Mouse (Mus musculus): ENCODE measurements around the gene 1810010D01Rik. TPM values are rescaled to one million over a fixed set of nuclear protein-coding genes. Genes with fewer than 3 reads are reported as not detected.

1810010D01Rik gene
- total RNA-seq, 1 experiment, result 1.0 TPM

GRCm38 (mm10) chr7:145221346-145221745, 13.4 kb upstream of the 1810010D01Rik start:
- no peak overlapping the region for H3K9ac ChIP-seq (ENCODE audit: insufficient read depth, low read depth, low read length, poor library complexity, severe bottlenecking)
- H3K36me3 ChIP-seq (ENCODE audit: control insufficient read depth, insufficient read depth, low read length, poor library complexity, severe bottlenecking), result peaks cover 2% of the 10 kb centered on the region; the same call in 1 of the 2 replicates
- no peak overlapping the region for H3K27ac ChIP-seq (ENCODE audit: insufficient read depth, low read depth, low read length, poor library complexity, severe bottlenecking)
- no peak for TF ChIP-seq HCFC1 (IDR thresholded peaks at IDR 0.05; ENCODE audit: borderline replicate concordance, insufficient read depth, low read length)
- TF ChIP-seq MAFK (IDR thresholded peaks at IDR 0.05; ENCODE audit: insufficient read depth, low read depth, low read length), result no peak
- H3K4me3 ChIP-seq (ENCODE audit: insufficient read depth in 1 of 2, low read depth in 1 of 2, low read length in 2 of 2, poor library complexity in 1 of 2, severe bottlenecking in 1 of 2), result no peak overlapping the region
- H3K9me3 ChIP-seq (ENCODE audit: control insufficient read depth, insufficient read depth, low read depth, low read length), result peaks cover 4% of the 10 kb centered on the region; the same call in 1 of the 2 replicates
- in situ Hi-C loops (cut with MboI; ENCODE audit: low sequenced_read_pairs in 2 of 2, unreplicated experiment in 2 of 2), result no loop called here
- no peak for DNase-seq (ENCODE audit: low read depth, low spot score)
- H3K4me1 ChIP-seq (ENCODE audit: control insufficient read depth in 2 of 2, insufficient read depth in 2 of 2, low read length in 2 of 2, poor library complexity in 1 of 2), result peaks cover 0 to 3% of the 10 kb centered on the region in 2 experiments; a peak in 2 of 4 replicates

GRCm38 (mm10) chr7:145219420-145219831, 11.5 kb upstream of the 1810010D01Rik start:
- DNase-seq (ENCODE audit: low read depth, low spot score), result no peak
- H3K9ac ChIP-seq (ENCODE audit: insufficient read depth, low read depth, low read length, poor library complexity, severe bottlenecking), result no peak overlapping the region
- TF ChIP-seq MAFK (IDR thresholded peaks at IDR 0.05; ENCODE audit: insufficient read depth, low read depth, low read length) (no peak), CHD2 (IDR thresholded peaks at IDR 0.05; ENCODE audit: low read depth, low read length) (no peak), ZC3H11A (IDR thresholded peaks at IDR 0.05; ENCODE audit: borderline replicate concordance, low read depth, low read length) (no peak), ZNF384 (IDR thresholded peaks at IDR 0.05; ENCODE audit: low read depth, low read length) (no peak), HCFC1 (IDR thresholded peaks at IDR 0.05; ENCODE audit: borderline replicate concordance, insufficient read depth, low read length) (no peak)
- in situ Hi-C loops (cut with MboI; ENCODE audit: low sequenced_read_pairs in 2 of 2, unreplicated experiment in 2 of 2), result no loop called here
- H3K36me3 ChIP-seq (ENCODE audit: control insufficient read depth, insufficient read depth, low read length, poor library complexity, severe bottlenecking), result peaks cover 2% of the 10 kb centered on the region; the same call in 1 of the 2 replicates
- H3K9me3 ChIP-seq (ENCODE audit: control insufficient read depth, insufficient read depth, low read depth, low read length), result peaks cover 4% of the 10 kb centered on the region; the same call in 1 of the 2 replicates
- no peak overlapping the region for H3K27ac ChIP-seq (ENCODE audit: insufficient read depth, low read depth, low read length, poor library complexity, severe bottlenecking)
- peaks cover 0 to 3% of the 10 kb centered on the region in 2 experiments; a peak in 2 of 4 replicates for H3K4me1 ChIP-seq (ENCODE audit: control insufficient read depth in 2 of 2, insufficient read depth in 2 of 2, low read length in 2 of 2, poor library complexity in 1 of 2)
- no peak overlapping the region for H3K4me3 ChIP-seq (ENCODE audit: insufficient read depth in 1 of 2, low read depth in 1 of 2, low read length in 2 of 2, poor library complexity in 1 of 2, severe bottlenecking in 1 of 2)

- H3K4me3 ChIP-seq (ENCODE audit: insufficient read depth in 1 of 2, low read depth in 1 of 2, low read length in 2 of 2, poor library complexity in 1 of 2, severe bottlenecking in 1 of 2), result no peak overlapping the region
- in situ Hi-C loops (cut with MboI; ENCODE audit: low sequenced_read_pairs in 2 of 2, unreplicated experiment in 2 of 2), result no loop called here
- H3K4me1 ChIP-seq (ENCODE audit: control insufficient read depth in 2 of 2, insufficient read depth in 2 of 2, low read length in 2 of 2, poor library complexity in 1 of 2), result peaks cover 2 to 9% of the 10 kb centered on the region in 2 experiments; a peak in 2 of 4 replicates
- DNase-seq (ENCODE audit: low read depth, low spot score), result no peak
- no peaks in the 10 kb centered on the region for H3K36me3 ChIP-seq (ENCODE audit: control insufficient read depth, insufficient read depth, low read length, poor library complexity, severe bottlenecking)
- no peak overlapping the region for H3K27ac ChIP-seq (ENCODE audit: insufficient read depth, low read depth, low read length, poor library complexity, severe bottlenecking)
- no peaks in the 10 kb centered on the region for H3K9me3 ChIP-seq (ENCODE audit: control insufficient read depth, insufficient read depth, low read depth, low read length)
- TF ChIP-seq CHD2 (IDR thresholded peaks at IDR 0.05; ENCODE audit: low read depth, low read length) (no peak), ZC3H11A (IDR thresholded peaks at IDR 0.05; ENCODE audit: borderline replicate concordance, low read depth, low read length) (0 out of 2 replicates have a peak, but pooled peaks have one; percentile 13)
- H3K9ac ChIP-seq (ENCODE audit: insufficient read depth, low read depth, low read length, poor library complexity, severe bottlenecking), result no peak overlapping the region
Observed at GRCm38 (mm10) chr7:145216591-145216990, 8.7 kb upstream of the 1810010D01Rik start.

GRCm38 (mm10) chr7:145215476-145215875, 7.6 kb upstream of the 1810010D01Rik start:
- DNase-seq (ENCODE audit: low read depth, low spot score), result no peak
- no peak for TF ChIP-seq MAFK (IDR thresholded peaks at IDR 0.05; ENCODE audit: insufficient read depth, low read depth, low read length)
- no peak for TF ChIP-seq CHD2 (IDR thresholded peaks at IDR 0.05; ENCODE audit: low read depth, low read length)
- peaks cover 4 to 17% of the 10 kb centered on the region in 2 experiments; a peak in 2 of 4 replicates for H3K4me1 ChIP-seq (ENCODE audit: control insufficient read depth in 2 of 2, insufficient read depth in 2 of 2, low read length in 2 of 2, poor library complexity in 1 of 2)
- H3K9ac ChIP-seq (ENCODE audit: insufficient read depth, low read depth, low read length, poor library complexity, severe bottlenecking), result no peak overlapping the region
- H3K9me3 ChIP-seq (ENCODE audit: control insufficient read depth, insufficient read depth, low read depth, low read length), result no peaks in the 10 kb centered on the region
- in situ Hi-C loops (cut with MboI; ENCODE audit: low sequenced_read_pairs in 2 of 2, unreplicated experiment in 2 of 2), result no loop called here
- no peak overlapping the region for H3K4me3 ChIP-seq (ENCODE audit: insufficient read depth in 1 of 2, low read depth in 1 of 2, low read length in 2 of 2, poor library complexity in 1 of 2, severe bottlenecking in 1 of 2)
- H3K36me3 ChIP-seq (ENCODE audit: control insufficient read depth, insufficient read depth, low read length, poor library complexity, severe bottlenecking), result no peaks in the 10 kb centered on the region
- H3K27ac ChIP-seq (ENCODE audit: insufficient read depth, low read depth, low read length, poor library complexity, severe bottlenecking), result no peak overlapping the region

Measured in ES-E14 (cell line).